Mouse (Mus musculus) E14TG2a.4 (cell line): ENCODE results near the gene Otop2.
A peak's percentile ranks its signal among the peaks of the same experiment; 100 is the strongest.

ENCODE experiments used
- H3K27me3 ChIP-seq: 2 replicates; pipeline ENCODE4 v1.6.1; 2014; ENCODE audit warnings: low read length, control low read depth; ENCODE audit not compliant: insufficient read depth
- H3K36me3 ChIP-seq: 2 replicates; pipeline ENCODE4 v1.6.1; 2014; ENCODE audit warnings: low read length, control low read depth; ENCODE audit not compliant: insufficient read depth
- H3K4me1 ChIP-seq: replicated peaks from 2 replicates; pipeline ENCODE4 v1.6.1; 2014; ENCODE audit warnings: low read depth, low read length, control low read depth
- H3K4me3 ChIP-seq: replicated peaks from 2 replicates; pipeline ENCODE4 v1.5.1; 2014; ENCODE audit warnings: mild to moderate bottlenecking, low read length
- H3K9me3 ChIP-seq: 2 replicates; pipeline ENCODE4 v1.6.1; 2014; ENCODE audit warnings: low read length, control low read depth
- CTCF ChIP-seq: conservative IDR thresholded peaks from 2 replicates; pipeline ENCODE4 v1.5.1; 2014; ENCODE audit warnings: low read length
- NANOG ChIP-seq: IDR thresholded peaks from 2 replicates; pipeline ENCODE4 v1.6.1; 2014; ENCODE audit warnings: borderline replicate concordance, low read length, mixed read lengths
- POU5F1 ChIP-seq: IDR thresholded peaks from 2 replicates; pipeline ENCODE4 v1.6.1; 2014; ENCODE audit warnings: low read length, borderline replicate concordance

Otop2 gene

GRCm38 (mm10) chr11:115341246-115341645, 34.3 kb downstream of the Otop2 start:
- Histone ChIP-seq H3K36me3 (no peaks in the 10 kb centered on the region), H3K9me3 (no peaks in the 10 kb centered on the region), H3K4me1 (peaks cover 19% of the 10 kb centered on the region), H3K4me3 (no peak overlapping the region), H3K27me3 (peaks cover 81% of the 10 kb centered on the region)
- TF ChIP-seq NANOG, result no peak
- no peak for TF ChIP-seq POU5F1
- no peak for TF ChIP-seq CTCF

- TF ChIP-seq CTCF, result no peak
- no peak for TF ChIP-seq POU5F1
- no peak for TF ChIP-seq NANOG
- Histone ChIP-seq H3K36me3 (no peaks in the 10 kb centered on the region), H3K9me3 (no peaks in the 10 kb centered on the region), H3K27me3 (peaks cover 80% of the 10 kb centered on the region), H3K4me3 (no peak overlapping the region), H3K4me1 (peaks cover 25% of the 10 kb centered on the region)
These were observed 34.9 kb downstream of the Otop2 start for GRCm38 (mm10) chr11:115341866-115342265.

- Histone ChIP-seq H3K9me3 (no peaks in the 10 kb centered on the region), H3K27me3 (peaks cover 75% of the 10 kb centered on the region), H3K4me3 (peak overlapping the region; percentile 68), H3K4me1 (peaks cover 47% of the 10 kb centered on the region), H3K36me3 (no peaks in the 10 kb centered on the region)
- TF ChIP-seq CTCF, result no peak
- TF ChIP-seq POU5F1, result no peak
- no peak for TF ChIP-seq NANOG
These were observed 38.0 kb downstream of the Otop2 start for GRCm38 (mm10) chr11:115344967-115345366.

GRCm38 (mm10) chr11:115345515-115345914, 38.6 kb downstream of the Otop2 start:
- H3K4me3 ChIP-seq, result no peak overlapping the region
- H3K9me3 ChIP-seq, result no peaks in the 10 kb centered on the region
- H3K36me3 ChIP-seq, result no peaks in the 10 kb centered on the region
- peaks cover 74% of the 10 kb centered on the region for H3K27me3 ChIP-seq
- TF ChIP-seq CTCF, result no peak
- no peak for TF ChIP-seq NANOG
- no peak for TF ChIP-seq POU5F1
- peaks cover 47% of the 10 kb centered on the region for H3K4me1 ChIP-seq

- H3K9me3 ChIP-seq, result no peaks in the 10 kb centered on the region
- peaks cover 74% of the 10 kb centered on the region for H3K27me3 ChIP-seq
- no peaks in the 10 kb centered on the region for H3K36me3 ChIP-seq
- no peak for TF ChIP-seq CTCF
- TF ChIP-seq POU5F1, result no peak
- no peak for TF ChIP-seq NANOG
- 0 out of 2 replicates have a peak overlapping the region, but pooled peaks have one; percentile 10 for H3K4me3 ChIP-seq
- H3K4me1 ChIP-seq, result peaks cover 50% of the 10 kb centered on the region
These were observed 41.8 kb downstream of the Otop2 start for GRCm38 (mm10) chr11:115348681-115349248.

GRCm38 (mm10) chr11:115349976-115350375, 43.0 kb downstream of the Otop2 start:
- H3K4me3 ChIP-seq, result no peak overlapping the region
- peaks cover 41% of the 10 kb centered on the region for H3K4me1 ChIP-seq
- peaks cover 66% of the 10 kb centered on the region for H3K27me3 ChIP-seq
- no peak for TF ChIP-seq NANOG
- H3K9me3 ChIP-seq, result no peaks in the 10 kb centered on the region
- H3K36me3 ChIP-seq, result no peaks in the 10 kb centered on the region

- H3K4me1 ChIP-seq, result peaks cover 29% of the 10 kb centered on the region
- H3K27me3 ChIP-seq, result peaks cover 63% of the 10 kb centered on the region
- no peaks in the 10 kb centered on the region for H3K36me3 ChIP-seq
- no peak overlapping the region for H3K4me3 ChIP-seq
- no peaks in the 10 kb centered on the region for H3K9me3 ChIP-seq
- TF ChIP-seq CTCF (no peak), POU5F1 (no peak), NANOG (no peak)
These were observed 46.4 kb downstream of the Otop2 start for GRCm38 (mm10) chr11:115353375-115353774.

GRCm38 (mm10) chr11:115354183-115354582, 47.2 kb downstream of the Otop2 start:
- TF ChIP-seq NANOG, result no peak
- TF ChIP-seq POU5F1, result no peak
- TF ChIP-seq CTCF, result peak; percentile 95
- no peaks in the 10 kb centered on the region for H3K36me3 ChIP-seq
- H3K9me3 ChIP-seq, result no peaks in the 10 kb centered on the region
- H3K4me3 ChIP-seq, result no peak overlapping the region
- peaks cover 56% of the 10 kb centered on the region for H3K27me3 ChIP-seq
- peaks cover 28% of the 10 kb centered on the region for H3K4me1 ChIP-seq

- Histone ChIP-seq H3K27me3 (peaks cover 46% of the 10 kb centered on the region), H3K9me3 (no peaks in the 10 kb centered on the region), H3K36me3 (no peaks in the 10 kb centered on the region), H3K4me1 (peaks cover 31% of the 10 kb centered on the region), H3K4me3 (peak overlapping the region; percentile 23; the same call in 1 of the 2 replicates)
- TF ChIP-seq NANOG, result no peak
- no peak for TF ChIP-seq POU5F1
- peak; percentile 34 for TF ChIP-seq CTCF
These were observed 51.5 kb downstream of the Otop2 start for GRCm38 (mm10) chr11:115358468-115358867.
